Mouse (Mus musculus): ENCODE data around the gene Miga2. TPM values are rescaled to one million over a fixed set of nuclear protein-coding genes. Genes with fewer than 3 reads are reported as not detected.
"Not testable (repeated sequence)": the region's sequence is repeated elsewhere in the genome, so short reads cannot be mapped to it uniquely, and the experiment has no call there.

Gene Miga2
- total RNA-seq, 4 experiments from 2014 or later = 66.5 to 76.0 (median 71.4) TPM

GRCm38 (mm10) chr2:30397986-30398512, 34.0 kb downstream of the Miga2 start:
- no peak for DNase-seq (ENCODE audit: low spot score)

- no peak for DNase-seq (ENCODE audit: low spot score)
Observed at GRCm38 (mm10) chr2:30399191-30400171, 35.4 kb downstream of the Miga2 start.

GRCm38 (mm10) chr2:30401581-30401980, 37.5 kb downstream of the Miga2 start:
- no peak for DNase-seq (ENCODE audit: low spot score)

GRCm38 (mm10) chr2:30402351-30402826, 38.4 kb downstream of the Miga2 start:
- DNase-seq (ENCODE audit: low spot score) = no peak

- DNase-seq (ENCODE audit: low spot score) = no peak
Observed at GRCm38 (mm10) chr2:30402843-30403242, 38.8 kb downstream of the Miga2 start.

- no peak for DNase-seq (ENCODE audit: low spot score)
Observed at GRCm38 (mm10) chr2:30403870-30404269, 39.8 kb downstream of the Miga2 start.

GRCm38 (mm10) chr2:30407221-30407620, 43.2 kb downstream of the Miga2 start:
- no peak for DNase-seq (ENCODE audit: low spot score)

GRCm38 (mm10) chr2:30407778-30408177, 43.7 kb downstream of the Miga2 start:
- DNase-seq (ENCODE audit: low spot score) = no peak

GRCm38 (mm10) chr2:30408452-30409100, 44.5 kb downstream of the Miga2 start:
- no peak for DNase-seq (ENCODE audit: low spot score)

GRCm38 (mm10) chr2:30409454-30410176, 45.6 kb downstream of the Miga2 start:
- DNase-seq (ENCODE audit: low spot score) = peak; percentile 67

- no peak for DNase-seq (ENCODE audit: low spot score)
Observed at GRCm38 (mm10) chr2:30413038-30413973, 49.3 kb downstream of the Miga2 start.

GRCm38 (mm10) chr2:30414101-30414500, 50.1 kb downstream of the Miga2 start:
- DNase-seq (ENCODE audit: low spot score) = no peak

GRCm38 (mm10) chr2:30414681-30415080, 50.6 kb downstream of the Miga2 start:
- DNase-seq (ENCODE audit: low spot score) = no peak

GRCm38 (mm10) chr2:30415157-30415935, 51.3 kb downstream of the Miga2 start, which contains the start of gene Crat:
Crat (minus strand) TSS chr2:30415813.
- peak; percentile 94 for DNase-seq (ENCODE audit: low spot score)

GRCm38 (mm10) chr2:30415936-30416648, 52.1 kb downstream of the Miga2 start, which contains the start of gene Ptpa:
Ptpa (plus strand) TSS chr2:30416039.
- peak; percentile 87 for DNase-seq (ENCODE audit: low spot score)

- DNase-seq (ENCODE audit: low spot score) = no peak
Observed at GRCm38 (mm10) chr2:30416649-30416965, 52.6 kb downstream of the Miga2 start.

GRCm38 (mm10) chr2:30417154-30417553, 53.1 kb downstream of the Miga2 start:
- not testable (repeated sequence) for DNase-seq (ENCODE audit: low spot score)

GRCm38 (mm10) chr2:30417595-30418165, 53.6 kb downstream of the Miga2 start:
- DNase-seq (ENCODE audit: low spot score) = no peak

- DNase-seq (ENCODE audit: low spot score) = no peak
Observed at GRCm38 (mm10) chr2:30418259-30418658, 54.2 kb downstream of the Miga2 start.
